Mouse (Mus musculus) neural tube, embryonic 11.5 days (tissue): ENCODE measurements around the gene Ttc9. TPM values are rescaled to one million over a fixed set of nuclear protein-coding genes. Genes with fewer than 3 reads are reported as not detected.

Experiments used
- ATAC-seq: fragments of 200-750 bp; cut with Nextera tagmentation; 2 replicates; pipeline ENCODE4 v1.8.0; 2017; ENCODE audit warnings: moderate number of reproducible peaks, mild to moderate bottlenecking, moderate TSS enrichment, moderate library complexity; ENCODE audit not compliant: insufficient read depth, low FRiP score, low TSS enrichment
- DNase-seq: peaks from one replicate; pipeline ENCODE4 v3.0.0-alpha.2; 2015; ENCODE audit warnings: low spot score
- H3K27ac ChIP-seq: fragments of 300-500 bp; sonication (generic); 2 replicates; pipeline ENCODE4 v1.5.1; 2014; ENCODE audit warnings: low read depth, mild to moderate bottlenecking, low read length
- H3K27me3 ChIP-seq: fragments of 300-500 bp; sonication (generic); 2 replicates; pipeline ENCODE4 v1.6.1; 2014; ENCODE audit warnings: mild to moderate bottlenecking, low read length, mixed read lengths; ENCODE audit not compliant: control insufficient read depth, insufficient read depth
- H3K36me3 ChIP-seq: fragments of 300-500 bp; sonication (generic); 2 replicates; pipeline ENCODE4 v1.6.1; 2014; ENCODE audit warnings: mild to moderate bottlenecking, low read length, moderate library complexity, mixed read lengths; ENCODE audit not compliant: control insufficient read depth, insufficient read depth
- H3K4me1 ChIP-seq: fragments of 300-500 bp; sonication (generic); 2 replicates; pipeline ENCODE4 v1.6.1; 2014; ENCODE audit warnings: low read length, mixed read lengths; ENCODE audit not compliant: control insufficient read depth, insufficient read depth
- H3K4me2 ChIP-seq: fragments of 300-500 bp; sonication (generic); 2 replicates; pipeline ENCODE4 v1.6.1; 2014; ENCODE audit warnings: low read depth, mild to moderate bottlenecking, moderate library complexity
- H3K4me3 ChIP-seq: fragments of 300-500 bp; sonication (generic); 2 replicates; pipeline ENCODE4 v1.5.1; 2014; ENCODE audit warnings: low read depth, low read length
- H3K9ac ChIP-seq: fragments of 300-500 bp; sonication (generic); 2 replicates; pipeline ENCODE4 v1.6.1; 2014; ENCODE audit warnings: mild to moderate bottlenecking, low read length
- H3K9me3 ChIP-seq: fragments of 300-500 bp; sonication (generic); 2 replicates; pipeline ENCODE4 v1.6.1; 2016; ENCODE audit warnings: low read length; ENCODE audit not compliant: control insufficient read depth
- WGBS: fragments of 180-500 bp; shearing (Covaris S2); extraction: QIAGEN DNeasy Blood & Tissue Kit; methylation state at CpG from one replicate; pipeline ENCODE4 v1.1.7; 2014; 5-methylcytosine and 5-hydroxymethylcytosine counted together
- polyA plus RNA-seq: library from polyadenylated mRNA; unstranded; fragments of >200 nt; fragmentation: Nextera tagmentation; extraction: Ambion mirVana; gene quantifications from 2 replicates; pipeline ENCODE4 v1.2.1, GENCODE M21; 2014

The Ttc9 gene
- polyA plus RNA-seq, 1 experiment from 2014 or later, result 2.1 TPM

GRCm38 (mm10) chr12:81623377-81623776, 7.7 kb upstream of the Ttc9 start:
- no peak overlapping the region for H3K4me3 ChIP-seq
- H3K36me3 ChIP-seq, result no peaks in the 10 kb centered on the region
- H3K4me1 ChIP-seq, result no peaks in the 10 kb centered on the region
- 77% methylated on average over 4 of the region's 4 CpGs for WGBS
- H3K27me3 ChIP-seq, result no peaks in the 10 kb centered on the region
- ATAC-seq (no peak), DNase-seq (no peak)
- no peak overlapping the region for H3K4me2 ChIP-seq
- no peak overlapping the region for H3K27ac ChIP-seq
- no peaks in the 10 kb centered on the region for H3K9me3 ChIP-seq
- no peak overlapping the region for H3K9ac ChIP-seq

GRCm38 (mm10) chr12:81626226-81626861, 4.7 kb upstream of the Ttc9 start:
- ATAC-seq (no peak), DNase-seq (no peak)
- 79% methylated on average over 12 of the region's 12 CpGs for WGBS
- no peaks in the 10 kb centered on the region for H3K36me3 ChIP-seq
- H3K9ac ChIP-seq, result no peak overlapping the region
- H3K27ac ChIP-seq, result no peak overlapping the region
- H3K4me2 ChIP-seq, result no peak overlapping the region
- H3K9me3 ChIP-seq, result no peaks in the 10 kb centered on the region
- H3K27me3 ChIP-seq, result peaks cover 5% of the 10 kb centered on the region; the same call in 1 of the 2 replicates
- H3K4me3 ChIP-seq, result no peak overlapping the region
- H3K4me1 ChIP-seq, result no peaks in the 10 kb centered on the region; the same call in 1 of the 2 replicates

GRCm38 (mm10) chr12:81627426-81627825, 3.6 kb upstream of the Ttc9 start:
- no peak for ATAC-seq
- Histone ChIP-seq H3K4me3 (no peak overlapping the region), H3K9ac (no peak overlapping the region), H3K27me3 (peaks cover 8% of the 10 kb centered on the region; the same call in 1 of the 2 replicates), H3K36me3 (no peaks in the 10 kb centered on the region), H3K9me3 (no peaks in the 10 kb centered on the region), H3K4me1 (peaks cover 4% of the 10 kb centered on the region; the same call in 1 of the 2 replicates), H3K4me2 (no peak overlapping the region), H3K27ac (no peak overlapping the region)
- no peak for DNase-seq
- WGBS, result 91% methylated on average over 6 of the region's 6 CpGs

- Histone ChIP-seq H3K9me3 (no peaks in the 10 kb centered on the region), H3K4me2 (no peak overlapping the region), H3K27me3 (peaks cover 10% of the 10 kb centered on the region; the same call in 1 of the 2 replicates), H3K4me1 (peaks cover 4% of the 10 kb centered on the region; the same call in 1 of the 2 replicates), H3K4me3 (no peak overlapping the region), H3K9ac (no peak overlapping the region), H3K27ac (no peak overlapping the region), H3K36me3 (no peaks in the 10 kb centered on the region)
- no peak for ATAC-seq
- no peak for DNase-seq
- WGBS, result 84% methylated on average over 4 of the region's 4 CpGs
These were observed 3.0 kb upstream of the Ttc9 start for GRCm38 (mm10) chr12:81628091-81628490.

- DNase-seq (peak; percentile 57), ATAC-seq (0 out of 2 replicates have a peak, but pooled peaks have one; percentile 46)
- no peaks in the 10 kb centered on the region for H3K9me3 ChIP-seq
- peaks cover 4% of the 10 kb centered on the region; the same call in 1 of the 2 replicates for H3K4me1 ChIP-seq
- peak overlapping the region; percentile 61 for H3K4me3 ChIP-seq
- no peaks in the 10 kb centered on the region for H3K36me3 ChIP-seq
- 1% methylated on average over 16 of the region's 16 CpGs for WGBS
- H3K9ac ChIP-seq, result no peak overlapping the region; the same call in 1 of the 2 replicates
- H3K27me3 ChIP-seq, result peaks cover 10% of the 10 kb centered on the region; the same call in 1 of the 2 replicates
- peak overlapping the region; percentile 1; the same call in 1 of the 2 replicates for H3K27ac ChIP-seq
- peak overlapping the region; percentile 97 for H3K4me2 ChIP-seq
These were observed 532 bp upstream of the Ttc9 start for GRCm38 (mm10) chr12:81630520-81630914.

- peak overlapping the region; percentile 1 for H3K27ac ChIP-seq
- DNase-seq, result peak; percentile 37
- 3% methylated on average over 30 of the region's 31 CpGs for WGBS
- ATAC-seq, result no peak
- peak overlapping the region; percentile 61 for H3K4me3 ChIP-seq
- peak overlapping the region; percentile 97 for H3K4me2 ChIP-seq
- peaks cover 4% of the 10 kb centered on the region; the same call in 1 of the 2 replicates for H3K4me1 ChIP-seq
- no peaks in the 10 kb centered on the region for H3K9me3 ChIP-seq
- no peaks in the 10 kb centered on the region for H3K36me3 ChIP-seq
- peak overlapping the region; percentile 80 for H3K9ac ChIP-seq
- H3K27me3 ChIP-seq, result peaks cover 10% of the 10 kb centered on the region; the same call in 1 of the 2 replicates
These were observed 782 bp downstream of the Ttc9 start for GRCm38 (mm10) chr12:81631661-81632401.

GRCm38 (mm10) chr12:81633246-81633645, 2.2 kb downstream of the Ttc9 start:
- 75% methylated on average over 2 of the region's 2 CpGs for WGBS
- no peak overlapping the region for H3K4me2 ChIP-seq
- H3K9ac ChIP-seq, result no peak overlapping the region
- no peak overlapping the region for H3K27ac ChIP-seq
- H3K27me3 ChIP-seq, result peaks cover 10% of the 10 kb centered on the region; the same call in 1 of the 2 replicates
- no peak for ATAC-seq
- H3K4me1 ChIP-seq, result peaks cover 4% of the 10 kb centered on the region; the same call in 1 of the 2 replicates
- no peak overlapping the region for H3K4me3 ChIP-seq
- DNase-seq, result no peak
- H3K36me3 ChIP-seq, result no peaks in the 10 kb centered on the region
- H3K9me3 ChIP-seq, result no peaks in the 10 kb centered on the region

GRCm38 (mm10) chr12:81640656-81641055, 9.6 kb downstream of the Ttc9 start:
- no peaks in the 10 kb centered on the region for H3K4me1 ChIP-seq
- H3K27me3 ChIP-seq, result no peaks in the 10 kb centered on the region
- ATAC-seq (no peak), DNase-seq (no peak)
- H3K27ac ChIP-seq, result no peak overlapping the region
- no peak overlapping the region for H3K4me3 ChIP-seq
- H3K4me2 ChIP-seq, result no peak overlapping the region
- H3K36me3 ChIP-seq, result no peaks in the 10 kb centered on the region
- 67% methylated on average over 5 of the region's 5 CpGs for WGBS
- H3K9ac ChIP-seq, result no peak overlapping the region
- no peaks in the 10 kb centered on the region for H3K9me3 ChIP-seq
